Comparison of ENCODE assay signal across 9 mouse cellular contexts in genomic region chr10:93777372-93777771, GRCm38 (mm10). TPM values are rescaled to one million over a fixed set of nuclear protein-coding genes. Genes with fewer than 3 reads are reported as not detected.
A peak's percentile ranks its signal among the peaks of the same experiment; 100 is the strongest.
DNase-seq lines count a peak whose midpoint lies in the region; ATAC-seq and TF ChIP-seq lines count a peak whose summit lies in the region.
"Had no signal": no experiment of that assay in that cellular context is flagged by ENCODE, and none has a peak within 500 bp of the region (broad histone marks: within the 10 kb centered on the region; RNA-seq: fewer than 3 reads in every experiment).

No protein-coding gene starts in this region.

- H3K9ac ChIP-seq in hindbrain, embryonic 12.5 days = no peak overlapping the region
- no peak overlapping the region for H3K9ac ChIP-seq in CH12.LX (ENCODE audit: insufficient read depth, low read depth)

- H3K9me3 ChIP-seq in hindbrain, embryonic 10.5 days = no peaks in the 10 kb centered on the region
- H3K9me3 ChIP-seq in hindbrain, embryonic 12.5 days (replicated peaks) = no peaks in the 10 kb centered on the region
- no peaks in the 10 kb centered on the region for H3K9me3 ChIP-seq in CH12.LX (replicated peaks; ENCODE audit: low read length)

- TF ChIP-seq EP300 in CH12.LX (IDR thresholded peaks at IDR 0.05; ENCODE audit: low read length) = no peak

- H3K27me3 ChIP-seq in hindbrain, embryonic 10.5 days (ENCODE audit: insufficient read depth, poor library complexity, severe bottlenecking) = peaks cover 7% of the 10 kb centered on the region
- peaks cover 9% of the 10 kb centered on the region; the same call in 1 of the 2 replicates for H3K27me3 ChIP-seq in hindbrain, embryonic 12.5 days
- H3K27me3 ChIP-seq in CH12.LX (replicated peaks) = peaks cover 8% of the 10 kb centered on the region

- no peak for TF ChIP-seq POLR2A in CH12.LX (IDR thresholded peaks at IDR 0.05; ENCODE audit: low read depth, low read length)

- WGBS in hindbrain, embryonic 10.5 days = 47% methylated on average over 7 of the region's 7 CpGs
- WGBS in hindbrain, embryonic 12.5 days = 46% methylated on average over 7 of the region's 7 CpGs

- no peaks in the 10 kb centered on the region for H3K79me2 ChIP-seq in CH12.LX (replicated peaks; ENCODE audit: control insufficient read depth, extremely low read depth, insufficient read depth, poor library complexity, severe bottlenecking)

- no peak overlapping the region for H3K4me3 ChIP-seq in hindbrain, embryonic 10.5 days
- H3K4me3 ChIP-seq in hindbrain, embryonic 12.5 days = no peak overlapping the region
- no peak overlapping the region for H3K4me3 ChIP-seq in CH12.LX (replicated peaks in 1 of 3; ENCODE audit: low read depth in 2 of 3, low read length in 2 of 3, poor library complexity in 1 of 3)

- dilution Hi-C loops in CH12.LX (cut with MboI; ENCODE audit: extremely low pct_ligation_motif_present, extremely low pct_unique_long_range_greater_than_20kb, low sequenced_read_pairs) = no loop called here

- peak; percentile 28 to 79; a peak in 3 of 4 replicates for TF ChIP-seq CTCF in CH12.LX (conservative IDR thresholded peaks at IDR 0.05 in 1 of 2, IDR thresholded peaks at IDR 0.05 in 1 of 2; ENCODE audit: low read depth in 2 of 2, low read length in 2 of 2)

- peak; percentile 56 for DNase-seq in hindbrain, embryonic 10.5 days (ENCODE audit: low spot score)
- DNase-seq in CH12.LX (ENCODE audit: extremely low read depth) = peak; percentile 38
- DNase-seq in adrenal gland, postnatal 25 days = peak; percentile 76
- peak; percentile 69 for DNase-seq in embryo, embryonic 11 days
- peak; percentile 65 for DNase-seq in kidney, postnatal 14 days
- DNase-seq in lung, postnatal 25 days (ENCODE audit: low spot score) = peak; percentile 67
- peak; percentile 29 for DNase-seq in thymus, postnatal 14 days

- H3K36me3 ChIP-seq in hindbrain, embryonic 10.5 days = no peaks in the 10 kb centered on the region
- no peaks in the 10 kb centered on the region for H3K36me3 ChIP-seq in hindbrain, embryonic 12.5 days
- no peaks in the 10 kb centered on the region for H3K36me3 ChIP-seq in CH12.LX (replicated peaks in 1 of 2; ENCODE audit: control insufficient read depth in 1 of 2, insufficient read depth in 1 of 2, low read length in 1 of 2)

- no peak overlapping the region for H3K4me2 ChIP-seq in hindbrain, embryonic 12.5 days (replicated peaks)
- H3K4me2 ChIP-seq in CH12.LX (ENCODE audit: insufficient read depth, low read depth, poor library complexity, severe bottlenecking) = peak overlapping the region; percentile 17; the same call in 1 of the 2 replicates

- in situ Hi-C loops in CH12.LX (cut with MboI; ENCODE audit: low pct_ligation_motif_present, low pct_unique_long_range_greater_than_20kb, low sequenced_read_pairs) = no loop called here

- ATAC-seq in hindbrain, embryonic 12.5 days (ENCODE audit: low FRiP score) = no peak

- H3K27ac ChIP-seq in hindbrain, embryonic 10.5 days = no peak overlapping the region
- no peak overlapping the region for H3K27ac ChIP-seq in hindbrain, embryonic 12.5 days
- H3K27ac ChIP-seq in CH12.LX (ENCODE audit: insufficient read depth, low read depth) = no peak overlapping the region

- peak; percentile 67 for TF ChIP-seq RAD21 in CH12.LX (IDR thresholded peaks at IDR 0.05; ENCODE audit: low read depth, low read length)

- peaks cover 3% of the 10 kb centered on the region; the same call in 1 of the 2 replicates for H3K4me1 ChIP-seq in hindbrain, embryonic 10.5 days (replicated peaks)
- H3K4me1 ChIP-seq in hindbrain, embryonic 12.5 days = no peaks in the 10 kb centered on the region
- no peaks in the 10 kb centered on the region; a peak in 1 of 4 replicates for H3K4me1 ChIP-seq in CH12.LX (ENCODE audit: control insufficient read depth in 1 of 2, insufficient read depth in 2 of 2)

TF ChIP-seq in CH12.LX, 34 proteins besides CTCF, POLR2A, EP300 and RAD21:
- TF ChIP-seq SMC3 (IDR thresholded peaks at IDR 0.05; ENCODE audit: low read depth, low read length) (peak; percentile 67), MAZ (IDR thresholded peaks at IDR 0.05; ENCODE audit: low read depth, low read length) (no peak), IRF4 (IDR thresholded peaks at IDR 0.05; ENCODE audit: low read depth, low read length) (0 out of 2 replicates have a peak, but pooled peaks have one; percentile 33), ZC3H11A (IDR thresholded peaks at IDR 0.05; ENCODE audit: low read depth, low read length) (no peak), MAX (IDR thresholded peaks at IDR 0.05; ENCODE audit: low read length) (no peak)

RNA-seq across cellular contexts. Expression of gene Usp44, which starts 54.0 kb away (rescaled TPM):
- 12.6 and 16.7 TPM in 2 replicates for polyA plus RNA-seq in hindbrain, embryonic 10.5 days (2016; fragmentation: Nextera tagmentation; extraction: Ambion mirVana)
- polyA plus RNA-seq in hindbrain, embryonic 12.5 days (2016; fragmentation: Nextera tagmentation; extraction: Ambion mirVana) = 2.9 and 3.0 TPM in 2 replicates
- 17.8 and 28.2 TPM in 2 replicates for total RNA-seq in CH12.LX (2012; rRNA removed)
- 4.6 and 4.9 TPM in 2 replicates for total RNA-seq in CH12.LX (2014; rRNA removed)
- 2.7 and 2.9 TPM in 2 replicates for polyA plus RNA-seq in CH12.LX (2012; ENCODE audit: insufficient read length, low read depth)
- total RNA-seq in adrenal gland, postnatal 25 days (2021) = not detected in 2 replicates
- total RNA-seq: left cerebral cortex, postnatal 10 days had no signal
